Mouse (Mus musculus) spleen, adult 2 months (tissue): ENCODE measurements at regions not wholly inside any gene's neighbourhood (a gene's known extent, or its start where the extent isn't known, plus 50 kb on each side); places are given as distances from the start of the nearest gene placed in this dataset.

ENCODE experiments used
- DNase-seq, 2 experiments: peaks; one replicate each; pipeline versions ENCODE4 v3.0.0 to v3.0.0-alpha.2; 2012 to 2021; ENCODE audit warnings: low spot score in 2 of 2, low read depth in 1 of 2
- H3K27ac ChIP-seq: fragments of 200-500 bp; 2 replicates; pipeline ENCODE4 v1.5.1; 2012; ENCODE audit warnings: low read length, inconsistent platforms; ENCODE audit not compliant: insufficient read depth
- H3K27me3 ChIP-seq: fragments of 200-500 bp; 2 replicates; pipeline ENCODE4 v1.6.1; 2012; ENCODE audit warnings: mild to moderate bottlenecking, moderate library complexity, low read length, inconsistent platforms; ENCODE audit not compliant: control insufficient read depth, insufficient read depth
- H3K36me3 ChIP-seq: fragments of 200-500 bp; 2 replicates; pipeline ENCODE4 v1.6.1; 2012; ENCODE audit warnings: mild to moderate bottlenecking, low read length, inconsistent platforms; ENCODE audit not compliant: control insufficient read depth, insufficient read depth
- H3K4me1 ChIP-seq: fragments of 200-500 bp; 2 replicates; pipeline ENCODE4 v1.6.1; 2011; ENCODE audit warnings: inconsistent platforms; ENCODE audit not compliant: control insufficient read depth, insufficient read depth, insufficient read length
- H3K4me3 ChIP-seq: fragments of 200-500 bp; 2 replicates; pipeline ENCODE4 v1.5.1; 2011; ENCODE audit warnings: mild to moderate bottlenecking, inconsistent platforms; ENCODE audit not compliant: insufficient read depth, insufficient read length; ENCODE audit errors: extremely low read depth
- CTCF ChIP-seq: fragments of 200-500 bp; IDR thresholded peaks from 2 replicates; pipeline ENCODE4 v1.5.1; 2011; ENCODE audit warnings: mild to moderate bottlenecking, inconsistent platforms; ENCODE audit not compliant: insufficient read depth, insufficient read length, insufficient replicate concordance; ENCODE audit errors: extremely low read depth
- POLR2A ChIP-seq: fragments of 200-500 bp; IDR thresholded peaks from 2 replicates; pipeline ENCODE4 v1.6.1; 2011; ENCODE audit warnings: low read depth, low read length, inconsistent platforms
- WGBS: fragments of 180-500 bp; shearing (Covaris S2); methylation state at CpG from one replicate; pipeline ENCODE4 v1.1.7; 2018; 5-methylcytosine and 5-hydroxymethylcytosine counted together

GRCm38 (mm10) chr9:46507036-46507435 lies 187.2 kb upstream of the 4931429L15Rik start:
- no peaks in the 10 kb centered on the region for H3K36me3 ChIP-seq
- H3K4me3 ChIP-seq, result no peak overlapping the region
- DNase-seq, result no peak
- no peak for TF ChIP-seq POLR2A
- no peak for TF ChIP-seq CTCF
- no peaks in the 10 kb centered on the region for H3K4me1 ChIP-seq
- WGBS, result 84% methylated on average over 4 of the region's 4 CpGs
- H3K27ac ChIP-seq, result no peak overlapping the region
- H3K27me3 ChIP-seq, result no peaks in the 10 kb centered on the region

GRCm38 (mm10) chr9:46504536-46504935 lies 184.8 kb upstream of the 4931429L15Rik start:
- H3K27me3 ChIP-seq, result no peaks in the 10 kb centered on the region
- no peak overlapping the region for H3K4me3 ChIP-seq
- DNase-seq, result no peak
- TF ChIP-seq CTCF (no peak), POLR2A (no peak)
- H3K4me1 ChIP-seq, result no peaks in the 10 kb centered on the region
- WGBS, result 63% methylated on average over 12 of the region's 12 CpGs
- H3K27ac ChIP-seq, result no peak overlapping the region
- H3K36me3 ChIP-seq, result no peaks in the 10 kb centered on the region

DNA sequence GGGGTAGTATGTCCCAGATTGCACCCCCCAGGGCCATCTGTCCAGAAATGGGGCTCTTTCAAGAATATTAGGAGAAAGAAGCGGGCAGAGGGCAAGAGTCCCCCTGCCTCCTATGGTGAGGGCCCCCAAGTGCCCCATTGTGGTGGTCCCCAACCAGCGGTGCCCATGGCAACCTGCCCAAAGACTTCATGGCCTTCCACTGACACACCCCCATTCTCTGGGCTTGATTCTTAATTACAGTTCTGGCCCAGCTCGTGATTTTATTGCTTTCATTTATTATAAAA lies 184.3 kb upstream of the 4931429L15Rik start:
- H3K27ac ChIP-seq, result no peak overlapping the region
- WGBS, result 72% methylated on average over 3 of the region's 3 CpGs

DNA sequence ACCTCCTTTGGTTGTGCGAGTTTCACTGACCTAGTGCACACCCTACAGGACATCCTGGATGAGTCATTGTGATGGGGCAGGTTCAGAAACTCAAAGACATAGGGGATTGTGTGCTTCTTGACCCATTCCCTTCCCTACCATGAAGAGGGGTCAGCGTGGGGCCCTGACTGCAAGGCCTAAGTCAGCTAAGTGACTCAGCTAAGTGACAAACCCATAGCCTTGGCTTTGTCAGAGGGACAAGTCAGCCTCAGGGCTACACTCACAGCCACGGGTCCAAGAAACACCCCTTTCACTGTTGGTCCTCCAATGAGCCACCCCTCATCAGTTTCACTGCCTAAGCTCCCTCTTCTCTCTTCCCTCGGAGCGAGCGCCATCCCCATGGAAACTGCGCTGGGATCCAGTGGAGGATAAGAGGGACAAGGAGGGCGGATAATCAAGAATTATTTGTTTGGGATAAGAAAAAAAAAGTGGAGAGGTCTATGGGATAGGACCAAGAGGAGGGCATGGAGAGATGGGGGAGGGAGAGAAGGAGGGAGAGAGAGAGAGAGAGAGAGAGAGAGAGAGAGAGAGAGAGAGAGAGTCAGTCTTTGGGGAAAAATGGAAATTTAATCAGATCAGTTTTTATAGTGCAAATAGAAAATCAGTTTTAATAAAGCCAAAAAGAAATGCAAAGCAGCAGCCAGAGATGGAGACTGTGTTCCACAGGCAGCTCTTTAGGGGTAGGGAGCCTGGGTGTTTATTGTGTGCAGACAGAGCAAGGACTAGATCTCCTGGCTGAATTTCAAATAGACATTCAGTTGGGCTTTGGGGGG lies 183.7 kb upstream of the 4931429L15Rik start:
- no peak overlapping the region for H3K27ac ChIP-seq
- H3K36me3 ChIP-seq, result no peaks in the 10 kb centered on the region
- DNase-seq, result no peak
- H3K4me1 ChIP-seq, result no peaks in the 10 kb centered on the region
- H3K4me3 ChIP-seq, result no peak overlapping the region
- H3K27me3 ChIP-seq, result no peaks in the 10 kb centered on the region
- TF ChIP-seq CTCF (no peak), POLR2A (no peak)
- WGBS, result 80% methylated on average over 8 of the region's 8 CpGs

More for the DNA sequence above, 184.3 kb upstream of the 4931429L15Rik start:
- no peak for TF ChIP-seq CTCF
- no peak for TF ChIP-seq POLR2A
- no peak overlapping the region for H3K4me3 ChIP-seq
- H3K27me3 ChIP-seq, result no peaks in the 10 kb centered on the region
- no peaks in the 10 kb centered on the region for H3K4me1 ChIP-seq
- H3K36me3 ChIP-seq, result no peaks in the 10 kb centered on the region
- no peak for DNase-seq

DNA sequence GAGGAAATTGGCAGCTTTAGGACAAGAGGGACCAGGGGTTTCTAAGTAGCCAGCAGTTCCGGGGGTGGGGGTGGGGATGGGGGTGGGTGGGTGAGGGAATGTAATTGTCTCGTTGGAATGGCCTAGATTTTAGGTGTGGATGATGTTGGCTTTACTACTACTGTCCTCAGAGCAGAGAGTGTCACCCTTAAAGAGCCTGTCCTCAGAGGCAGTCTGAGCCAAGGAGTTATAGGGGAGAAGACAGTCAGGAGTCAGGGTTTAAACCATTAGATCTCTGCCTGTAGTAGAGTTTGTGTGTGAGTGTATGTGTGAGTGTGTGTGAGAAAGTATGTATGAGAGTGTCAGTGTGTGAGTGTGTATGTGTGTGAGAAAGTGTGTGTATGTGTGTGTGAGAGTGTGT lies 179.6 kb upstream of the 4931429L15Rik start:
- Histone ChIP-seq H3K4me3 (no peak overlapping the region), H3K27ac (no peak overlapping the region), H3K4me1 (no peaks in the 10 kb centered on the region), H3K27me3 (no peaks in the 10 kb centered on the region), H3K36me3 (no peaks in the 10 kb centered on the region)
- WGBS, result 30% methylated on average over 2 of the region's 2 CpGs
- TF ChIP-seq CTCF, result no peak
- no peak for TF ChIP-seq POLR2A
- DNase-seq, result no peak

DNA sequence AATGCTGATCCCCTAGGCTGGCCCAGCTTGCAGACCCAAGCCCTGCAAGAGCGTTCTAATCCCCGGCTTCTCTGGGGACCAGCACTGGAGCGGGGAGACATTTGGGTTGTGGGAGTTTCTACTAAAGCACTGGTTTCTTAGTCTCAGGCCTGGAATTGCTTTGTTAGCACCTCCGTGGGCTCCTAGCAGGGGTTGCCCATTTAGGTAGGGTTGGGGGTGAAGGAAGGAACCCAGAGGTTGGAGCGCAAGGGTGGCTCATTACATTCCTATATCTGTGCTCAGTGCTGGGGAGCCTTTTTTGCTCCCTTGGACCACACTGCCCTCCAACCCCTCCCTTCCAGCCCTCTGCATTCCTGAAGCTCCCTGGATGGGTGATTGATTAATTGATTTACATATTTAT lies 179.1 kb upstream of the 4931429L15Rik start:
- no peak for DNase-seq
- Histone ChIP-seq H3K4me1 (no peaks in the 10 kb centered on the region), H3K27me3 (no peaks in the 10 kb centered on the region), H3K4me3 (no peak overlapping the region), H3K36me3 (no peaks in the 10 kb centered on the region), H3K27ac (no peak overlapping the region)
- 74% methylated on average over 5 of the region's 5 CpGs for WGBS
- TF ChIP-seq CTCF, result no peak
- TF ChIP-seq POLR2A, result no peak

DNA sequence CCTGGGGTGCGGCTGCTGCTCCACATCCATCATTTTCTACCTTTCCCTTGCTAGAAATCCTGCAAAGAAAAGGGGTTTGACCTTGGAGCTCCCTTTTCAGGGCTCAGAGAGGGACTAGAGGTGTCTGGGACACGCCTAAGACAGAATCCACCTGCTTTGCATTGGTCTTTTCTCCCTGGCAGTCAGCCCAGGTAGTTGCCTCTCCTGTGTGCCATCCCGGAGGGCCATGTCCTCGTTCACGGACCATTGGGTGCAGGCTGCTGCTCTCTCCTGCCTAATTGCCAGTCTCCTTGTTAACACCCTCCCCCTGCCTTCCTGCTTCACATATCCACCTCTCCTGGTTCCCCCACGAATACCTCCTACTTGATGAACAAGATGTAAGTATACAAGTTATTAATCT lies 175.5 kb upstream of the 4931429L15Rik start:
- no peaks in the 10 kb centered on the region for H3K27me3 ChIP-seq
- H3K4me1 ChIP-seq, result no peaks in the 10 kb centered on the region
- no peak overlapping the region for H3K4me3 ChIP-seq
- no peak overlapping the region for H3K27ac ChIP-seq
- TF ChIP-seq POLR2A (no peak), CTCF (no peak)
- no peaks in the 10 kb centered on the region for H3K36me3 ChIP-seq
- DNase-seq, result no peak
- WGBS, result 61% methylated on average over 6 of the region's 6 CpGs
